Mouse (Mus musculus): ENCODE measurements around the gene Gab2. TPM values are rescaled to one million over a fixed set of nuclear protein-coding genes. Genes with fewer than 3 reads are reported as not detected.

Gene Gab2
- polyA plus RNA-seq, 1 experiment from 2014 or later: 5.5 TPM

DNA sequence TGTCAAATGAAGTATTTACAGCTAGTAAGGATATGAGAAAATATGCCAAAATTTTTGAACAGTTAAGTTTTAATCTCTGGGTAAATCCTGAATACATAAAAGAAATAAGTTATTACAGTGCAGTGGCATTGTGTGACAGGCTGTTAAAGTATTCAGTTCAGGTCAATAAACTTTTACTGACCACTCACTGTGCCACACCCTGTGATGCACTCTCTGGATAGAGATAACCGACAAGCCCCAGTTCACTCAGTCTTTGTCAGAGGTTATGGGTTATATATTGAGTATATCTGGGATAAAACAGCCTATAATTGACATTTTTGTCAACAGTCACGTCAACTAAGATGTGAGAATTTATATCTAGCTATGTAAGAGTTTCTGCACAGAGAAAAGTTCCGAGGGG lies 9.9 kb upstream of the Gab2 start:
- H3K27ac ChIP-seq (ENCODE audit: low read depth, low read length): no peak overlapping the region
- ATAC-seq: peak; percentile 45; the same call in 1 of the 2 replicates
- no peak for TF ChIP-seq CTCF (IDR thresholded peaks at IDR 0.05; ENCODE audit: low read depth)
- H3K4me1 ChIP-seq (replicated peaks; ENCODE audit: control insufficient read depth, insufficient read depth, low read length): no peaks in the 10 kb centered on the region
- no peak overlapping the region for H3K9ac ChIP-seq (ENCODE audit: low read depth, low read length)
- 56% methylated on average over 3 of the region's 3 CpGs for WGBS
- H3K27me3 ChIP-seq (replicated peaks; ENCODE audit: control insufficient read depth, insufficient read depth, low read length): no peaks in the 10 kb centered on the region
- H3K4me2 ChIP-seq (replicated peaks; ENCODE audit: low read depth): no peak overlapping the region
- H3K9me3 ChIP-seq (ENCODE audit: control insufficient read depth): no peaks in the 10 kb centered on the region
- H3K4me3 ChIP-seq (ENCODE audit: low read depth, low read length): no peak overlapping the region
- no peaks in the 10 kb centered on the region for H3K36me3 ChIP-seq (ENCODE audit: control insufficient read depth, insufficient read depth)

DNA sequence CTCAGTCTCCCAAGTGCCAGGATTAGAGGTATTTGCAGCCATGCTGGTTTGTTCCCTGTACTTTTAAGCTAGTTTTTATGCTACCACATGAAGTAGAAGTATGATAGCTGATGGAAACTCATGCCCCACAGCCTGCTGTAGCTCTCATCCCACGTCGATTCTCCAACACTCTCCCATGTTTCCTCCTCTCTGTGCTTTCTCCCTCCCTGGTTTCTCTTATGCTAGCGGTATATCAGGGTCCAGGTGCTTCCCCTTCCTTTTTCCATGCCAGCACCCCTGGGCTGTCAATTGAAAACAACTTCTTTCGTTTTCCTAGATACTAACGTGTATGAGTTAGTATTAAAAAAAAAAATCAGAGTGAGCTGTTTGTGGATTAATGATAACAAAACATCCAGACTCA lies 9.3 kb upstream of the Gab2 start:
- no peaks in the 10 kb centered on the region for H3K36me3 ChIP-seq (ENCODE audit: control insufficient read depth, insufficient read depth)
- no peak overlapping the region for H3K4me2 ChIP-seq (replicated peaks; ENCODE audit: low read depth)
- TF ChIP-seq CTCF (IDR thresholded peaks at IDR 0.05; ENCODE audit: low read depth): no peak
- no peak overlapping the region for H3K9ac ChIP-seq (ENCODE audit: low read depth, low read length)
- WGBS: 76% methylated on average over 5 of the region's 5 CpGs
- no peak overlapping the region for H3K4me3 ChIP-seq (ENCODE audit: low read depth, low read length)
- no peaks in the 10 kb centered on the region for H3K9me3 ChIP-seq (ENCODE audit: control insufficient read depth)
- no peak for ATAC-seq
- H3K4me1 ChIP-seq (replicated peaks; ENCODE audit: control insufficient read depth, insufficient read depth, low read length): no peaks in the 10 kb centered on the region
- no peaks in the 10 kb centered on the region for H3K27me3 ChIP-seq (replicated peaks; ENCODE audit: control insufficient read depth, insufficient read depth, low read length)
- no peak overlapping the region for H3K27ac ChIP-seq (ENCODE audit: low read depth, low read length)

DNA sequence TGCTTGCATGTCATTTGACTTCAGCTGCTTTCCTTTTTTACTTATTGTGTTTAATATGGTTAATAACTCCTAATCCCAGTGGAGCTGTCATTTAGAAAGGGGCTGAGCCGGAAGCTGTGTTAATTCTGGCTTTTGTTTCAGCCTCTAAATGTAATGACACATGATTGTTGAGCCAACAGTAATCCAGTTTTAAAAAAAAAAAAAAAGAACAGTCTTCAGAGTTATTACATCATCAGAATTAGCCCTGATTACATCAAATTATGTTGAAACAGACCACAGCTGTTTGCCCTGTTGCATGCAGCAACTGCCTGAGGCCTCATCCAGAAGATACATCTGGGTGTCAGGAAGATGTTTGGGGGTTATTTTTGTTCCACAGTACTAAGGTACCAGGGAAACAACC lies 6.4 kb upstream of the Gab2 start:
- no peaks in the 10 kb centered on the region for H3K36me3 ChIP-seq (ENCODE audit: control insufficient read depth, insufficient read depth)
- no peak overlapping the region for H3K9ac ChIP-seq (ENCODE audit: low read depth, low read length)
- H3K27ac ChIP-seq (ENCODE audit: low read depth, low read length): no peak overlapping the region
- H3K4me3 ChIP-seq (ENCODE audit: low read depth, low read length): no peak overlapping the region
- no peak overlapping the region for H3K4me2 ChIP-seq (replicated peaks; ENCODE audit: low read depth)
- no peak for ATAC-seq
- 0 out of 2 replicates have a peak, but pooled peaks cover 2% of the 10 kb centered on the region for H3K4me1 ChIP-seq (replicated peaks; ENCODE audit: control insufficient read depth, insufficient read depth, low read length)
- no peak for TF ChIP-seq CTCF (IDR thresholded peaks at IDR 0.05; ENCODE audit: low read depth)
- 52% methylated on average over 1 of the region's 1 CpGs for WGBS
- no peaks in the 10 kb centered on the region for H3K27me3 ChIP-seq (replicated peaks; ENCODE audit: control insufficient read depth, insufficient read depth, low read length)
- no peaks in the 10 kb centered on the region for H3K9me3 ChIP-seq (ENCODE audit: control insufficient read depth)

DNA sequence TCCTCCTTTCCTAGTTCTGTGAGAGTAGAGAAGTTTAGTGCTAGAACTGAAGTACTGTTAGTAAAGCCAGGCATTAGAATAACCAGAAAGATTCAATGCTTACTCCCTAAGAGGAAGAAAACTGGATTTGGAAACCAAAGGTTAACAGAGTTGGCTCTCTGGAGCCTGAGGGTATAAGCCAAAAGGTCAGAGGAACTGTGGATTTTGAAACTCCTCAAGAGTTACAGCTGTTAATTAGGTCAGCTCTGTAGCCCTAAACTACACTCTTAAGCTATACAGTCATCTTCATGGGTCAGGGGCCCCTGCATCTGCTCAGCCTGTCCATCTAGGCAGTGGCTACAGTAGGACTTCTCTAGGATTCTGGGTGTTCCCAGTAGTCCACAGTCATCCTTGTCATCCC lies 4.4 kb upstream of the Gab2 start:
- H3K27ac ChIP-seq (ENCODE audit: low read depth, low read length): no peak overlapping the region
- no peak overlapping the region for H3K9ac ChIP-seq (ENCODE audit: low read depth, low read length)
- H3K4me2 ChIP-seq (replicated peaks; ENCODE audit: low read depth): no peak overlapping the region
- no peaks in the 10 kb centered on the region for H3K9me3 ChIP-seq (ENCODE audit: control insufficient read depth)
- ATAC-seq: no peak
- H3K36me3 ChIP-seq (ENCODE audit: control insufficient read depth, insufficient read depth): no peaks in the 10 kb centered on the region
- no peaks in the 10 kb centered on the region for H3K27me3 ChIP-seq (replicated peaks; ENCODE audit: control insufficient read depth, insufficient read depth, low read length)
- H3K4me3 ChIP-seq (ENCODE audit: low read depth, low read length): no peak overlapping the region
- 0 out of 2 replicates have a peak, but pooled peaks cover 2% of the 10 kb centered on the region for H3K4me1 ChIP-seq (replicated peaks; ENCODE audit: control insufficient read depth, insufficient read depth, low read length)
- TF ChIP-seq CTCF (IDR thresholded peaks at IDR 0.05; ENCODE audit: low read depth): no peak

DNA sequence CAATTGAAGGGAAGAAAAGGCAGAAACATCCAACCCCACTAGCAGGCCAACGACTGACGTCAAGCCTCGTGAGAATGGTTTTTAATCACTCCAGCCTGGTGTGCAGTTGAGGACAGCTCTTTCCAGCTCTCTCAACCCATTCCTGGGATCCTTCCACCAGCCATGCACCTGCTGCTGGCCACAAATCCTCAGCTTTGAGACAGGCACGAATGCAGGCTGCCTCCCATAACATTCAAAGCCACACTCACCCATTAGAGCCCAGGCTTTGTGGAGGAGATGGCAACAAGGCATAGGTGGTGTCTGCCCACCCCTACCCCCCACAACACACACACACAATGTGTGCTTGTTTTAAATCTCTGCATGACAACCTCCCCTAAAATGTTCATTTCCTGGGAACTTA lies 2.7 kb upstream of the Gab2 start:
- no peaks in the 10 kb centered on the region for H3K9me3 ChIP-seq (ENCODE audit: control insufficient read depth)
- H3K4me3 ChIP-seq (ENCODE audit: low read depth, low read length): no peak overlapping the region
- WGBS: 56% methylated on average over 4 of the region's 4 CpGs
- H3K27ac ChIP-seq (ENCODE audit: low read depth, low read length): no peak overlapping the region
- no peak for TF ChIP-seq CTCF (IDR thresholded peaks at IDR 0.05; ENCODE audit: low read depth)
- H3K27me3 ChIP-seq (replicated peaks; ENCODE audit: control insufficient read depth, insufficient read depth, low read length): no peaks in the 10 kb centered on the region
- 0 out of 2 replicates have a peak, but pooled peaks cover 2% of the 10 kb centered on the region for H3K4me1 ChIP-seq (replicated peaks; ENCODE audit: control insufficient read depth, insufficient read depth, low read length)
- no peak overlapping the region for H3K4me2 ChIP-seq (replicated peaks; ENCODE audit: low read depth)
- H3K9ac ChIP-seq (ENCODE audit: low read depth, low read length): no peak overlapping the region
- no peak for ATAC-seq
- no peaks in the 10 kb centered on the region for H3K36me3 ChIP-seq (ENCODE audit: control insufficient read depth, insufficient read depth)

DNA sequence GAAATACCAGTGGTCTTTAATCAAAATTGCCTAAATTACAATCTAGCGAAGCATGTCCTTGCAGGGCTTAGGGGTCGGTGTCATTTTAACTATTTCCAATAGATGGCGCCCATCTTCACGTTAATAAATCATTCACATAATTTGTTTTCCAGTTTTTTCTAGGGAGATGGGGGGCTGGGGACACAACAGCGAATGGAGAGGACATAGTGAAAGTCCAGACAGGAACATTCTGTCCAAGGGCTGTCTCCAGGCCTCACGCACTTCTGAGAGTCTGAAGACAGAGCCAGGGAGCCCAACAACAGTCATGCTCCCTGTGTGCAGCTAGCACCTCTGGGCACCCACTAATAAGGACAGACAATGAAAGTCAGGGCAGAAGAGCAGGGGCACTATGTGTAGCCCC lies 2.2 kb upstream of the Gab2 start:
- TF ChIP-seq CTCF (IDR thresholded peaks at IDR 0.05; ENCODE audit: low read depth): peak; percentile 68
- H3K36me3 ChIP-seq (ENCODE audit: control insufficient read depth, insufficient read depth): no peaks in the 10 kb centered on the region
- no peak overlapping the region for H3K27ac ChIP-seq (ENCODE audit: low read depth, low read length)
- 0 out of 2 replicates have a peak, but pooled peaks cover 2% of the 10 kb centered on the region for H3K4me1 ChIP-seq (replicated peaks; ENCODE audit: control insufficient read depth, insufficient read depth, low read length)
- H3K4me3 ChIP-seq (ENCODE audit: low read depth, low read length): no peak overlapping the region
- H3K27me3 ChIP-seq (replicated peaks; ENCODE audit: control insufficient read depth, insufficient read depth, low read length): no peaks in the 10 kb centered on the region
- WGBS: 15% methylated on average over 6 of the region's 6 CpGs
- no peaks in the 10 kb centered on the region for H3K9me3 ChIP-seq (ENCODE audit: control insufficient read depth)
- no peak overlapping the region for H3K4me2 ChIP-seq (replicated peaks; ENCODE audit: low read depth)
- no peak for ATAC-seq
- no peak overlapping the region for H3K9ac ChIP-seq (ENCODE audit: low read depth, low read length)
